Comparison of ENCODE assay signal across 8 mouse cellular contexts in genomic region chr8:123628968-123629755, GRCm38 (mm10). TPM values are rescaled to one million over a fixed set of nuclear protein-coding genes. Genes with fewer than 3 reads are reported as not detected.
DNase-seq lines count a peak whose midpoint lies in the region; ATAC-seq lines count a peak whose summit lies in the region.

No protein-coding gene starts in this region.

- no peaks in the 10 kb centered on the region for H3K9me3 ChIP-seq in hindbrain, embryonic 13.5 days

- WGBS in hindbrain, embryonic 13.5 days = 12% methylated on average over 19 of the region's 19 CpGs

- H3K4me3 ChIP-seq in hindbrain, embryonic 13.5 days = peak overlapping the region; percentile 31

- peak; percentile 62 for DNase-seq in ovary, postnatal 14 days (ENCODE audit: low spot score)
- DNase-seq in ovary, adult 18-20 months (ENCODE audit: low spot score) = no peak
- DNase-seq in cerebellum, postnatal 14 days = peak; percentile 85 to 89
- peak; percentile 71 to 74 for DNase-seq in frontal cortex, postnatal 25 days (ENCODE audit: low spot score in 2 of 2)
- peak; percentile 37 for DNase-seq in left cerebral cortex, adult 11 months (ENCODE audit: low spot score)
- DNase-seq in lung, postnatal 36 days = peak; percentile 77
- peak; percentile 81 to 85 for DNase-seq in right cerebral cortex, postnatal 10 days (ENCODE audit: low spot score in 2 of 2)

- H3K9ac ChIP-seq in hindbrain, embryonic 13.5 days = peak overlapping the region; percentile 49; the same call in 1 of the 2 replicates

- ATAC-seq in hindbrain, embryonic 13.5 days (ENCODE audit: low FRiP score) = peak; percentile 28; the same call in 1 of the 2 replicates

- H3K36me3 ChIP-seq in hindbrain, embryonic 13.5 days = no peaks in the 10 kb centered on the region

- no peak overlapping the region for H3K27ac ChIP-seq in hindbrain, embryonic 13.5 days

- H3K4me1 ChIP-seq in hindbrain, embryonic 13.5 days (replicated peaks) = peaks cover 24% of the 10 kb centered on the region

- peaks cover 53% of the 10 kb centered on the region for H3K27me3 ChIP-seq in hindbrain, embryonic 13.5 days

- H3K4me2 ChIP-seq in hindbrain, embryonic 13.5 days = peak overlapping the region; percentile 58

RNA-seq across cellular contexts. Expression of gene Rhou, which starts 24.6 kb away (rescaled TPM):
- polyA plus RNA-seq in hindbrain, embryonic 13.5 days (2015; fragmentation: Nextera tagmentation; extraction: Ambion mirVana) = 11.3 and 12.2 TPM in 2 replicates
